Mouse (Mus musculus) embryo, embryonic 11 days (tissue): Measurements from ENCODE around the gene Grin1.
A peak's percentile ranks its signal among the peaks of the same experiment; 100 is the strongest.

Experiments used
- DNase-seq: peaks from one replicate; pipeline ENCODE4 v3.0.0-alpha.2; 2015

Gene Grin1

DNA sequence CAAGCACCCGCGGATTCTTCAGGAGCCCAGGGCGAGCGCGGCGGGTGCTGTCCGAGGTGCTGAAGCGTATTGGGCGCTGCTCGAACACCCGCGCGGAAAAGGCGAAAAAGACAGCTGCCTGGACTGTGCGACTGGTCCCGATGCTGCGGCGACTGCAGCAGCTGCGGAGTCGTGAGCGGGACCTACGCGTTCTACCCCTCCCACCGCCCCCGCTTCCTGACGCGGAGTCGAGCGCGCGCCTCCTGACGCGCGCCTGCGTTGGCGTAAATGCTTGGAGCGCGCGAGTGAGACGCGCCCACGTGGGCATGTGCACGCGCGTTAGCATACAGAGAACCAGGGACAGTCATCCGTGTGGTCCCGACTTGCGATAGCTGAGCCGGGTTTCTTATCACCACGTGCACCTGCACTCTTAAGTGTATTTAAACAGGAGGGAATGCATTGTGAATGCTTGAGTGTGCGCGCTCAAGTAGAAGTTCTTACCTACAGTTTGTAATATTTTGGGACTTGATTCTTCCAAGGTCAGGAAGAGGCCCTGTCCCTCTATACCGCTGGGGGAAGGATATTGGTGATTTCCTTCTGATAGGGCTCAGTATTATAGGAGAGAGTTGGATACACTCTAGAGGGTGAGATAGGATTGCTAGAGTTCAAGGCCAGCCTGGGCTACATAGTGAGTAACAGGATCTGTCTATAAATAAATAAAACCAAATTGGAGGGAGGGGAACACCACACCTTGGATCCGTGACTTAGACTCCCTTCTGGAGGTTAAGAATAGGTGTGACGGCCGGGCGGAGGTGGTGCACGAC, at the start of gene Grin1:
TSS of gene Grin1 (minus strand) at position 217 of the 803 bp plus-strand sequence.
- DNase-seq, result peak; percentile 86

DNA sequence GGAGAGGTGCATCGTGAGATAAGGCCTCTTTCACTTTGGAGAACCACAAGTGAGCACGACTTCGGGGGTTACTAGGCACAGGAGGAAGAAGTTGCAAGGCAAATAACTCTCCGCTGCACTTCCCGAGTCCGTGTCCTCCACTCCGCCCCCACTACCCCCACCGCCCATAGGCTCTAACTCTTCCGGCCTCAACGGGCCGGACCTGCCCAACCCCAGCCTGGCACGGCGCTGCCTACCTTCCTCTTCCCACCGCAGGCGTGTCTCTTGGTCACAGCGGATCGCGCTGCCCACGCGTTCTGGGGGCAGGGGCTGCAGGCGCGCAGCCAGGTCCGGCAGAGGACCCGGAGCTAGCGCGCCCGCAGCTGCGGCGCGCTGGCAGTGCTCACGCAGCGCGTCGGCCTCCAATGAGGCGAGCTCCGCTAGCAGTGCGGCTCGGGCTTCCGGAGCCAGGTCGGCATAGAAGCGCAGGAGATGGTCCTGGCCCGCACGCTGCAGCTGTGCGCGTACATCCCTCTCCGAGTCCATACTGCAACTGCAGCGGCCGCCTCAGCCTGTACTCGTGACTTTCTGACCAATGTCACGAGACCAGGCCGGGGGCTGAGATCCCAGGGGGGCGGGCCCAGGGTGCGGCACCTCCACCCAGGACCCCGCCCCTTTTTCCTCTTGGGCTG, 46.2 kb upstream of the Grin1 start, which contains the start of gene Uap1l1:
TSS of gene Uap1l1 (minus strand) at position 592 of the 671 bp plus-strand sequence.
- peak; percentile 82 for DNase-seq

DNA sequence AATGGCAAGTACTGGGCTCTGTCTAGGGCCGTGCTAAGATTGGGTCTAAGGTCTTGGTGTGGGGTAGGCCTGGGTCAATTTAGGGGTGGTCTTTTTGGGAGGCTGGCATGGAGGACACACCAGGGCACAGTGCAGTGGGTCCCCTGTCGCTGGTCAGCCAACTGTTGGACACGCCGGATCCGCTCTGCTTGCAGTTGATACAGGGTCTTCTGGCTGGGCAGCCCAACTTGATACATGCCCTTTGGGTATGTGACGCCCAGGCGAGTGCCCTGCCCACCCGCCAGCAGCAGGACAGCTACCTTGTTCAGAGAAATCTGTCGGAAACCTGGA, 45.7 kb upstream of the Grin1 start:
- DNase-seq, result no peak

DNA sequence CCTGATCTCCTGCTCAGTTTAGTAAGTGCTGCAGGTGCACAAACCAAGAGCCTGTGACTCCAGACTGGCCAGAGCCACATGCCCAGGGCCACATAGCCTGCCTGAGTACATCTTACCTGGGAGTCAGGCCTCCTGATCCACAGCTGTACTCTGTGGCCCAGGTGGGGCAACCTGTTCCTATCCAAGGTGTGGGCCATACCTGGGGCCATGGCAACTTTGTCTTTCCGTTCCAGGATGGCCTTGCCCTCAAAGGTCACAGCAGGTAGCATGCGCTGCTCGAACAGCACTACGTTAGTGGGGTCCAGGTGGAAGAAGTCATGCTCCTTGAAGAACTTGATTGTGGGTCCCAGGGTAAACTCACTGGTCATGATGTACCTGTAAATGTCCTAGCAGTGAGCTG, 45.3 kb upstream of the Grin1 start:
- DNase-seq, result no peak

DNA sequence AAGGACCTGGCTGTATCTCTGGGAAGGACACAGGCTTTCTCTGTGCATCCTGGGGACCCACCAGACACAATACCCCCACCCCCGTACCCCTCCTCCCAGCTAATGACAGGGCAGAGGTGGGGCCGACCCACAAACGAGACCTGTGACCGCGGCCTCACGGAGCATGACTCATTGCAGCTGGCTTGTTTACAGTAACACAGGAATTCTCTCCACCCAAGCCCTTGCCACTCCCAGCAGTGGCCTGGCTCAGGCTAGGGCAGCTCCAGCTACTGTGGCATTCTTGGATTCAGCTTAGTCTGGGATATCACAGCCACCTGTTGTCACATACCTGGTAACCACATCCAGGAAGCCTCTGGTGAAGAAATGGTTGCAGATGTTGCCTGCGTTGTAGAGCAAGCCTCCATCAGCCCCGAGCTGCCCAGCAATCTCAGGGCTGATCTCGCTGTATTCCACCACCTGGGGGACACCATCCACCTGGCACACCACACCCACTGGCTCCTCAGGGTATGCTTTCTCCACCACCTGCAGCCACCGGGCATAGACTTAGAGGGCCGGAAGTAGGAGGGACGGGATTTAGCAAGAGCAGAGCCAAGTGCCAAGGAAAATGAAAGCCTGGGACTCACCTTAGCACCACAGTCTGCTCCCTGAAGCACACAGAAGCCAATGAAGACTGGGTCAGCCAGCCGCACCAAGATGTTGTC, 44.6 kb upstream of the Grin1 start:
- no peak for DNase-seq

DNA sequence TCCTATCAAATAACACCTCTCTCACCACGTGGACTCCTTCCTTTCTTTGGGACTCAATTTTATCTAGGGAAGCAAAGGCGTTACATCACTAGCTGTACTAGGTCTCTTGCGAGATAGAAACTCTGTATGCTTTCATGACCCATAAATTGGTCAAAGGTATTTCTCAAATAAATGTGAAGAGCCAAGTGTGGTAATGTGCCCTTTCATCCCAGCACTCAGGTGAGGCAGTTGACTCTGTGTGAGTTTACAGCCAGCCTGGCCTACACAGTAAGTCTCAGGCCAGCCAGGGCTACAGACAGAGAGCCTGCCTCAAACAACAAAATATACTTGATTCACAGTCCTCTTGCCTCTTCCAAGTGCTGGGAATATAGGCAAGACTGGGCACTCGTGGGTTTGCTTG, 40.9 kb upstream of the Grin1 start:
- no peak for DNase-seq

DNA sequence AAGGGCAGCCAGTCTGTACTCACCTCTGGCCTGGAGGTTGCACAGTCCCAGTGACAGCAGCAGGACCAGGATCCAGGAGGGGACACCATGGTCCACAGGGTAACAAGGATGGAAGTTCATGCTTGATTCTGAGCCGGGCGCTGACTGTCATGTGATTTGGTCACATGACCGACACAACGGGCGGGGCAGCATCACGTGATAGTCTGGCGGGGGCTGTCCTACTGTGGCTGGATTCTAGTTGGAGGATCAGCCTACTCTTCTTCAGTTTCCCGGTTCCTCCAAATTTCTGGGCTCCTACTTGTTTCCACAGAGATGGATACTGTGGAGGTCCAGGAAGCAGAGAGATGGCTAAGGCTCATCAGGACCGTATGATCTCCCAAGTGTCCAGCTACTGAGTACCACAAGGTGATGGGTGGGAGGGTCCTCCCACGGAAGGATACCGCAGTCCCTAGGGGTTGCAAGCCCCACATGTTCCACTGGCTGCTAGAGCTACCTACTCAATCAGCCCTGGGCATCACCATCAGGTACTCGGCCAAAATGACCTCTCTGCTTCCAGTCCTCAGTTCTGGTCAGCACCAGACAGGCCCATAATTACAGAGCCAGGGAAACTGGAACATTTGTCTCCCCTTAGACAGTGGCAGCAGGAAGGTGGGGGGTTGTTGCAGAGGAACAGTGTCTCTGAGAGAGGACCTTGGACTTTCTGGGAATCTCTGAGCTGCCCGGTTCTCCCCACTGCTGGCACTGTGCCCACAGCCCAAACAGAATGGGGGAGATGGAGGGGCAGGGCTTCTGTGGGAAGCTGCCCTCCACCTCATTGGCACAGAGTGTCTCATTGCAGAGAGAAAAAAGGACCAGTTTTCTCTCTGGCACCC, 37.5 kb upstream of the Grin1 start, which contains the start of gene Dpp7:
TSS of gene Dpp7 (minus strand) at position 152 of the 872 bp plus-strand sequence.
- peak; percentile 92 for DNase-seq

DNA sequence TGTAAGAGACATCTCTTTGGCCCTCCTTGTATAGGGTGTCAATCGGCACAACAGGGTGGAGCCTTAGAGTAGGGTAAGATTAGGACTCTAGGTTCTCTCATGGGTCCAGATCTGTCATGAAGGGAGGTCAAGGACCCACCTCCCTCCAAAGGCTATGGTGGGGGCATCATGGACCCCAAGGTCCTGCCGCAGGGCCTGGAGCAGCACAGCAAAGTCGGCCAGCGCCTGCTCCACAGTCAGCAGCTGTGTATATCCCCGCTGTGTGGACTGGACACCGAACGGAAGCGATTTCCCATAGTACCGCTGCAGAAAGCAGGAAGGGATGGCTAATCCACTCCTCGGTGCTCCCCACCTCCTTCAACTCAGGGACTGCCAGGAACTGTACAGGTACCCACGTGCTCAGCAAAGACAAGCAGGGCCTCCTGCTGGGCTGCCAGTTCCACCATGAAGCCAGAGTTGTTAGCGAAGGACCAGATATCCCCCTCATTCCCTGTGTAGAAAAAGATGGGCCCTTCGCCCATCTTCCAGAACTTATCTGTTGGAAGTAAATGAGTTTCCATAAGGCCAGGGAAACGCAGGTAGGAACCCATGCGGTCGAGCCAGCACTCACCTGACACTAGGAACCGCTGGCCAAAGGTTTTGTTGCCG, 36.6 kb upstream of the Grin1 start:
- no peak for DNase-seq

DNA sequence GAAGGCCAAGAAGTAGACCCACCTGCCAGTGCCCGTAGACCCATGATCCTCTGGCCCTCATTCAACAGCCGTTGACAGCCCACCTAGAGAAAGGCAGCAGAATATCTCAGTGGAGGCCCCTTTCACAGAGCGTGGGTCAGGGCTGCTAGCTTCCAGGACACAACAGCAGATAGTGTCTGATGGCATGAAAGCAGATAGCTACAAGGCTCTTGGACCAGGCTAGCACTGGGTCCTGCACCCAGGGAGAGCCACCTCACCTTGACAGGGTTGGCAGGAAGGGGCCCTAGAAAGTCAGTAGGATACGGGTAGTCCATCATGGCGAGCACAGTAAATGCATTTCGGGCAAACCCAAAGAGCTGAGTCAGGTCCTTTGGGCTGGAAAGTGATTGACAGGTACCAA, 35.2 kb upstream of the Grin1 start:
- no peak for DNase-seq

DNA sequence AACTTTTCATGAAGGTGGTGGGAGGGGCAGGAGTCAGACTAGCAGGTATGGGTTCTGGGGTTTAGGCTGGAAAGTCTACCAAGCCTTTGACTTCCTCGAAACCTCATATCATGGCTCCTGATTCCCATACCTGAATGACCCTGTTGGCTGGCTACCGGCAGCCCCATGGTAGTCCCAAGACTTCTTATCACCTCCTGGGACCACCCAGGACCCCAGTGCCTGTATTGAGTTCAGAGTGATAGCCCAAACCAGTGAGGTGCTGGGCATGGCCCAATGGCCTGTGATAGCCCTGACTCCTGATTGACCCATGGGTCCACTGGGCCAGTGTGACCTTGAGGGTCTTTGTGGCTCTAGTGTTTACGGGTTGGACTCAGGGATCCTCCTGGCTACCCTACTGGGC, 31.7 kb upstream of the Grin1 start:
- DNase-seq, result no peak

DNA sequence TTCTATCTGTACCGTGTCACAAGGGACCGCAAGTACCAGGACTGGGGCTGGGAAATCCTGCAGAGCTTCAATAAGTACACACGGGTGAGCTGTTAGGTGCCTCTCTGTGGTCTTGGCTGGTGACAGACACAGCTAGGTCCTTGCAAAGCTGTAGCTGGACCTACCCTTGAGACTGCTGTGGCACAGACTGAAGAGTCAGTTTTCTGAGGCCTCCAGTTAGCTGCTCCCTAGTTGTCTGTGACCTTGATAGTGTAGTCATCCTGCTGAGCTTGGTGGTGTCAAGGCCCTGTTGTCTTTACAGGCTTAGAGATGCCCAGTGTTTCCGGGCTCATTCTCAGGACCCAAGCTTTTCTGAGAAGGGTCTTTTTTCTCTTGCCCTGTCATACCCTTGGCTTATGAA, 30.5 kb upstream of the Grin1 start:
- DNase-seq, result no peak

DNA sequence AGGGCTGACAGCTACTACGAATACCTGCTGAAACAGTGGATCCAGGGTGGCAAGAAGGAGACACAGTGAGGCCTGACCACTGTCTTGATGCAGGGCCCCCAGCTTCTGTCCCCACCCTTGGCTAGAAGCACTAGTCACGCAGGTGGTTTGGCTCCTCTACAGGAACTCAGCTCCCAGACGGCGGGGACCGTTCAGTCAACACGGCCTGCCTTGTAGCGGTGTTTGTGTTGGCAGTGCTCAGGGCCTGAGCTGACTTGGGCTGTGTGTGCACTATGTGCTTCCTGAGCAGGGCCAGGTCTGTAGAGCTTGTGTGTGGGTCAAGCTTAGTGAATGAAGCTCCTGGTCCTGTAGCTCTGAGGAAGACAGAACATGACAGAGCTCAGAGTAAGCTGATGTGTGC, 29.2 kb upstream of the Grin1 start:
- no peak for DNase-seq

DNA sequence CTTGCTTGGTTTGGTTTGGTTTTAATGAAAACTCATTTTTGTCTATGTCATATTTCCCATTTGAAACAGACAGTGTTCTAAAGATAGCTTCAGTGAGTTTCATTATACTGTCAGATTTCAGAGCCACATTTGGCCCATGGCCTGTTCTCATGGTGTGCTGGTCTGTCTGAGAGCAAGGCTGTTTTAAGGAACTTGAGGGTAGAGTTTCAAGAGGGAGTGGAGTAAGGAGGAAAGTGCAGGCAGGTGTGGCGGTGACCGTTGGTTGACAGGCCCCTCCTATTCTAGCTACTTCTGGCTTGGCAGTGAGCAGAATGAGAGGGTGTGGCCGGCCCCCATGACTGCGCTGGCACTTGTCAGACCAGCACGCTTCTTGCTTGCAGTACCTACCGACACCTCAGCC, 19.3 kb upstream of the Grin1 start:
- no peak for DNase-seq

DNA sequence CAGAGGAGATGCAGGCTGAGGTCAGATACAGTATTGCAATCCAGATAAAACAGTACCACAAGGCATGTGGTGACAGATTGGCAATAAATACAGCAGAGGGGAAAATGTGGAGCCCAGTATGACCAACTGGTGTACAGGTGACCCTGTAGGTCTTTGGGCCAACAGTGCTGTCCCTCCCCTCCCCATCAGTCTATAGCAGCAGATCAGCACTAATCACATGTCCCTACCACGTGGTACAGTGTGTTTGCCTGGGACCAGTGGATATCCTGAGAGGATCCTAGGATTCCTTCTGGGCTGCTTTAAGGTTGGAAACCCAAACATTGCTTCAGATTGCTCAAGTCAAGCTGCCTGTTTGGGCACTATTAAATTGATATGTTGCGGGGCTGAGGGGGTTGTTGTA, 14.6 kb upstream of the Grin1 start:
- no peak for DNase-seq

DNA sequence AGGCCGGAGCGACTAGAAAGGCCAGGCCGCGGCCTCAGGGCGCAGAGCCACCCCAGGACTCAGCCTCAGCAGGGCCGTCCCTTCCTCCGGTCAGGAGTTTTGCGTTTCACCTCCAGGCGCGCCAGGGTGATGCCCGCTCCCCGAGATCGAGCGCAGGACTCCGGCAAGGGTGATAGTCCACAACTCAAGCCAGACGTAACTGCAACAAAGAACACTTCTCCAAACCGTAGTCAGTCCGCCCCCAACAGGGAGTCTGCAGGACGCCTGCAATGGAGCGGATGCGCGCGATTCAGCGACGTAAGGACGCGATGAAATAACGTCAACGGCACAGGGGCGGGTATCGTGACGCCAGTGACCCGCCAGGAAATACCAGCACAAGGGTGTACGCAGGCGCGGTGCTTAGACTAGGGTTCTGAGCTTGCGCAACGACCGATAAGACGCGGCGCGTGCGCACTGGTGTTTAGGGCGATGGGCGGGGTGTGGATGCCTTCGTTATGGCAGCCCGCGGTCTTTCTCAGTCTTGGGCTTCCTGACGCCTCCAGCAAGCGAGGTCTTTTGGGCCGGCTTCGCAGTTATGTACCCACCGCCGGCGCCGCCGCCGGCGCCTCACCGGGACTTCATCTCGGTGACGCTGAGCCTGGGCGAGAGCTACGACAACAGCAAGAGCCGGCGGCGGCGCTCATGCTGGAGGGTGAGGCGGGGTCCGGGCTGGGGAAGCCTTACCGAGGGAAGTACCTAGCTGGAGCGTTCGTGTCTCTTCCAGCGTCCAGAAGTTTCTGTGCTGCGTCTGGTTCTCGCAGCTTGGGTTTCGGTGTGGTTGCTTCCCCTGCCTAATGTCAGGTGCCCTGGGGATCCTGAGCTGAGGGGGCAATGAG, 13.5 kb upstream of the Grin1 start, which contains the start of gene Man1b1:
TSS of gene Man1b1 (plus strand) at position 53 of the 875 bp plus-strand sequence.
- DNase-seq, result peak; percentile 100

DNA sequence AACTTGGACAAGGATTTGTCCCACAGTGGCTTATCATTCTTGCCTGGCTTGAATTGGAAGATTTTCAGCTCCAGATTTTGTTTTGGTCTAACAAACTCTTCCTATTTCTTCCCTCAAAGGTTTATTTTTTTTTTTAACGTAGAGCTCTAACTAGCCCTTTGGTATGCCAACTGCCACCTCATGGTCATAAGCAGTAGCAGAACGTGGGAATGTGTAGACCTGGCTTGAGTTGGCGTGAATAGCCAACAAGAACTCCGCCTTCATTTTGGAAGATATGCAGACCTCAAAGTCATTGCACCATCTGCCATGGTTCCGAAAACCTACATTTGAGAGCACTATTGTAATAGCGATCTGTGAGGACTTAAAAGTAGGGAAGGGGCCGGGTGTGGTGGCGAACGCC, 12.5 kb upstream of the Grin1 start:
- DNase-seq, result no peak

DNA sequence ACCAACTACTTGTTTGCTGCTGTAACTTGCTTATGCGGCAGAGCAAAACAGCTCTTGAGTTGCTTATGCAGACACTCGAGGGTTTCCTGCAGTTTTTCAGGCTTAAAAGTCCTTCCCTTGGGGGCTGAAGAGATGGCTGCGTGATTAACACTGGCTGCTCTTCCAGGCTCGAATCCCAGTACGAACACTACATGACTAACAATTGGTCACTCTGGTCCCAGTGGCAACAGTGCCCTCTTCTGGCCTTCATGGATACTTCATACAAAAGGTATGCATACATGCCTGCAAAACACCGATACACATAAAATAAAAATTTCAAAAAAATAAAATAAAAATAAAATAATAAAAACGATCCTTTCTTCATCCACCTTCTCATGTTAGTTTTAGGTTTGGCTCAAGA, 9.5 kb upstream of the Grin1 start:
- DNase-seq, result peak; percentile 59

DNA sequence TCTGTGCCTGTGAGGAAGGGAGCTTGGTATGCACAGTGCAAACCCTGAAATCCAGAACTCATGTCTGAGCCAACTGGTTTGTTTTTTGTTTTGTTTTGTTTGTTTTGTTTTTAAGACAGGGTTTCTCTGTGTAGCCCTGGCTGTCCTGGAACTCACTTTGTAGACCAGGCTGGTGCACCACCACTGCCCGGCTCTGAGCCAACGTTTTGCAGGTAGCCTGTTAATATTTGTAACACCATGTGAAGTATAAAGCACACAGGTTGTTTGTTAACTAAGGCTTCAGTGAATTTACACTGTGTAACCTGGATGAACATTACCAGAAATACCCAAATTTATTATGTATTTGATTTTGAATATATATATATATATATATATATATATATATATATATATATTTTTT, 7.0 kb upstream of the Grin1 start:
- no peak for DNase-seq

DNA sequence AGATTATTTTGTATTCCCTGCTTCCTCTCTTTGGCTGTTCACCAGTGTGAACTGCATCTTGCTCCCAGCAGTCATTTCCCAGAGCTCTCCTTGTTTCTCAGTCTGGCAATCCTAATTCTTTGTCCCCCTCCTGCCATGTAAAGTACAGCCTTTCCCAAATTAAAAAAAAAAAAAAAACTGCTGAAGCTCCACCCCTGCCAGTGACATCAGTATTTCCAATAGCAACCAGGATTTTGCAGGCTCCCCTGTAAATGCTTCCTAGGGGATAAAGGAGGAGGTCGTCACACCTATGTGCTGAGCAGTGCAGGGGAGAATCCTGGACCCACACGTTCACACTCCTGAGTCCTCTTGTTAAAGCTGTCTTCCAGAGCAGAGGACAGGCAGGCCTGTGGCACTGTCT, 1.1 kb upstream of the Grin1 start:
- no peak for DNase-seq

DNA sequence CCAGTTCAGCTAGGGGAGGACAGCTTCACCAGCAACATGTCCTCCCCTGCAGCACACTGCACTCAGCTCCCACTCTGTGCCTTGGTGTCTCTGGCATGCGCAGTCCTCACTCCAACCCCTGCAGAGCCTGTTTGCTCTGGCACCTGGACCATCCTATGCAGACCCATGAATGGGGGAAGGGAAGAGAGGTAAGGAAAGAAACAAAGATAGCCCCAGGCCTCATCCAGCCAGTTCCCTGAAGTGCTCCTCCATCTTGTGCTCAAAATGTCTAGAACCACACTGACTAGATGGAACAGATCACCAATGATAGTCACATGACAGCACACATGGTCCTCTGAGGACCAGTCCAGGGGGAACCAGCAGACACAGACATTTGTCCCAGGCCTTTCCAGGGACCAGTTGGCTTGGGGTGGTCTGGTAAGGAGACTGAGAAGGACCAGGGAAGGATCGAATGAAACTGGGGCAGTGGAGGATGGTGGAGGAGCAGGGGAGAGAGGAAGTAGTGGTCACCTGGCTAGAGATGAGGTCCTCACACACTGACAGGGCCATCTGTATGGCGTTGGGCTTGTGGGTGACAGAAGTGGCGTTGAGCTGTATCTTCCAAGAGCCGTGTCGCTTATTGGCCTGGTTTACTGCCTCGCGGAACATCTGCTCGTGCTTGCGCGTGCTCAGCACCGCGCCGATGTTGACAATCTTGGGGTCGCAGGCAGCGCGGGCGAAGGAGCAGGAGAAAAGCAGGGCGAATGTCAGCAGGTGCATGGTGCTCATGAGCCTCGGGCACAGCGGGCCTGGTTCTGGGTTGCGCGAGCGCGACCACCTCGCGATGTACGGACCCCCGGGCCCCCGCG, 644 bp downstream of the Grin1 start:
- DNase-seq, result no peak
